Mouse (Mus musculus) lung, postnatal 14 days (tissue): ENCODE data around the gene Olfr548-ps1.

Experiments
- DNase-seq: peaks from one replicate; pipeline ENCODE4 v3.0.0; 2021

The Olfr548-ps1 gene

DNA sequence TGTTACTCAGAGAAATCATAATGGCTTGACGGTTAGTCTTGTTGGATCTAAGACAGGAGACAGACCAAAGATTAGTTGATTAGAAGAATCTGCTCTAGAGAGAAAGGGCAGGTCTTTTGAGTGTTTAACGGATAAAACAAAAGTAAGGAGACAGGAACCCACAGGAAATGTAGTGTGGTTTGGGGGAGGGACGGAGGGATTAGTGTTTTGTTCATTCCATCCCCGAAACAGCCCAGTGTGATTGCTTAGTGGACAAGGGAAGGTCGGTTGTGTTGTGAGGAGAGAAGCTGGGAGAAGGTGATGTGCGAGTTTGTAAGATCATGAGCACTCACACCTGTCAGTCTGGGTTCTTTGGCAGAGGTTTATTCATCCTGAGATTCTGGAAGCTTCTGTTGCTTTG lies 35.3 kb downstream of the Olfr548-ps1 start:
- DNase-seq, result no peak

DNA sequence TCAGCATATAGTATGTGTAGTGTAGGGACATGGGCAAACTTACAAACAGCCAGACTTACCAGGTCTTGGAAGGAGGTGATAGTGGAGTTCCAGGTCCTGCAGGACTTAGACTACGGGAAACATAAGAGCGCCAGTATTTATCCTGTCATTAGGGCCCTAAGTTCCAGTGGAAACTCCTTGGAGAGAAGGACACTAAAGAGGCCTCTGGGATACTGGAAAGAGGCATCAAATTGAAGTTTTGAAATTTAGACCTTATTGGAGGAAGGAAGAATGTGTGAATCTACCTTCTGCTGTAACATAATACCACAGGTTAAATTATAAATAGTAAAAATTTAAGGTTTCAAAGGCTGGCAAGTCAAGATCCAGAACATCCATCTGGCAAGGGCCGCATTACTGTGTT lies 51.1 kb downstream of the Olfr548-ps1 start, which contains the start of gene Olfr551:
Gene Olfr551 (minus strand): TSS at position 101 of the 400 bp plus-strand sequence.
- no peak for DNase-seq
